Mouse (Mus musculus) layer of hippocampus, adult 8-10 months (tissue): ENCODE measurements around the gene Mamld1. TPM values are rescaled to one million over a fixed set of nuclear protein-coding genes. Genes with fewer than 3 reads are reported as not detected.
"Not testable (repeated sequence)": the region's sequence is repeated elsewhere in the genome, so short reads cannot be mapped to it uniquely, and the experiment has no call there.

ENCODE experiments used
- DNase-seq, 2 experiments: peaks; one replicate each; pipeline ENCODE4 v3.0.0; 2022; ENCODE audit warnings: low spot score in 2 of 2
- total RNA-seq, 4 experiments: library from RNA; stranded (reverse); gene quantifications; 2 replicates each; pipeline ENCODE4 v1.2.4; 2022

The Mamld1 gene
- total RNA-seq, result 10 to 100 TPM; 28.2 to 33.0 (median 31.4) TPM

DNA sequence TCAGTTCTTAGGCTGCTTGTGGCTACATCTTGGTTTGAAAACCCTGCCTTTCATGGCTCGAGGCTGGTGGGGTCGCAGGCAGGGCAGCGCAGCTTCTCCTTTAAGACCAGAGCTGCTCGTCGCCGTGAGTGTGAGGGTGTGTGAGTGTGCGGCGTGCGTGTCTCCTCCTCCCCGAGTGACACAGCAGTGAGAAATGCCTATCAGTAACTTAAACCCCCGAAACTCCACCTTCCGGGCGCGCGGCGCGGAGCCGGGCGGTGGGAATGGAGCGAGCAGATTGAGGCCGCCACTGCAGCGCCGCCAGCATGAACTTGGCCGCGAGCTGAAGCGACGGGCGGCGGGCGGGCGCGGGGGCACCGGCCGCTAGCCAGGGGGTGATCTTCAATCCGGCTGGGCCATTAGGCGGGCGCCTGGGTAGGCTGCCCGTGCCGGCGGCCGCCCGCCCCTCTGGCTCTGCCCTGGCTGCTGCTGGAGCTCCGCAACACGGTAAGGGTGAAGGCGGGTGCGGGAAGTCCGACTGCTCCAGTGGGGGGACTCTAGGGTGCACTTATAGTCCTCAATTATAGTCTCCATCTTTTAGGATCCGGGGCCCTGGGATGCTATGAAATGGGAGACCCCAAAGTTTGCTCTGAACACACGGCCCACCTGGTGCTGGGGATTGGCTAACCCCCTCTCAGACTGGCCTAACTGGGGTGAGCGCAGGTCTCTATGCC, at the start of gene Mamld1:
Gene Mamld1 (plus strand): TSS at position 393 of the 713 bp plus-strand sequence.
- peak; percentile 65 to 76 for DNase-seq

DNA sequence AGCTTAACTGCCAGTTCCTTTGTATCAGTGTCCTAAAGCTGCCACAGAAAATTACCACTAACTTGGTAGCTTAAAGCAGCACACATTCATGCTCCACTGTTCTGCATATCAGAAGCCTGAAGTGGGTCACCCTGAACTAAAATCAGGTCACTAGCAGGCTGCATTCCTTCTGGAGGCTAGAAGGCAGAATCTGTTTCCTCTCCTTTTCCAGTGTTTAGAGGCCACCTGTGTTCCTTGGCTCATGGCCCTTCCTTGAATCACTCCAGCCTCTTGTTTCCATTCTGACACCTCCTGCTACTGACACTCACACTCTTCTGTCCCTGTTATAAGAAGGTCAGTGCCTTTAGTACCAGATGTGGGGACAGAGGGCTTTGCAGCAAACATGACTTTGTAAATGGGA, 25.3 kb upstream of the Mamld1 start:
- DNase-seq, result no peak

DNA sequence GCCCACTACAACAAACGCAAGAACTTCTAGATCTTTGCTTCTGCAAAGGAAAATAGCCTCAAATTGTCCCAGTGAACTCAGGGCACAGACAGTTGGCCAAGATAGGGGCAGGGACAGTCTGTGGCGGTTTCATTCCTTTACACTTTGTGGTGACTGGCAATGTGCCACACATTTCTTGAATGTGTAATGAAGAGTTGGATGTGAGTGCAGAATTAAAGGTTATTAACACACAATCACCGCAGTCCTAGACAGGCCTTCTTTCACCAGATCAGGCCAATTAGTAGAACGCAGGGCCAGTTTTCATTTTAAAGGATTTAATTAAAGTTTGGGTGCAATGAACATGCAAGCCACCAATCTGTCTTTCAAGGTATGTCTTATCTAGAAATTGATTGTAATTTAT, 22.0 kb upstream of the Mamld1 start:
- DNase-seq, result no peak

DNA sequence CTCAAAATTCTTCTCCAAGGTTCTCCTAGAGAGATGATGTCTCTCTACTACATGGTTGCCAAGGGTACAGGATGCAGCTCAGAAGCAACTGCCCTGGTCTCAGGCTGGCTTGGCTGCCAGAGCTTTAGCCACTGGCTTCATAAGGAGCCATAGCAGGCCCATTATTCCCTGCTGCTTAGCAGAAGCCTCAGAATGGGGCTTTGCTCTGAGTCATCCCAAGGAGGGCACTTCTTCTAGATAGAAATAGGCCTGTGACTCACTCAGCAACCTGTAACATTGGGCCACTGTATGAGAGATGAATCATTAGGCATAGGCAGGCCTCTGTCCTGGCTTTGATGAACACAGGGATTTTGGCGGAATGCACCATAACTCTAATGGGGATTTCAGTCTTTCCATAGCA, 21.1 kb upstream of the Mamld1 start:
- not testable (repeated sequence) for DNase-seq

DNA sequence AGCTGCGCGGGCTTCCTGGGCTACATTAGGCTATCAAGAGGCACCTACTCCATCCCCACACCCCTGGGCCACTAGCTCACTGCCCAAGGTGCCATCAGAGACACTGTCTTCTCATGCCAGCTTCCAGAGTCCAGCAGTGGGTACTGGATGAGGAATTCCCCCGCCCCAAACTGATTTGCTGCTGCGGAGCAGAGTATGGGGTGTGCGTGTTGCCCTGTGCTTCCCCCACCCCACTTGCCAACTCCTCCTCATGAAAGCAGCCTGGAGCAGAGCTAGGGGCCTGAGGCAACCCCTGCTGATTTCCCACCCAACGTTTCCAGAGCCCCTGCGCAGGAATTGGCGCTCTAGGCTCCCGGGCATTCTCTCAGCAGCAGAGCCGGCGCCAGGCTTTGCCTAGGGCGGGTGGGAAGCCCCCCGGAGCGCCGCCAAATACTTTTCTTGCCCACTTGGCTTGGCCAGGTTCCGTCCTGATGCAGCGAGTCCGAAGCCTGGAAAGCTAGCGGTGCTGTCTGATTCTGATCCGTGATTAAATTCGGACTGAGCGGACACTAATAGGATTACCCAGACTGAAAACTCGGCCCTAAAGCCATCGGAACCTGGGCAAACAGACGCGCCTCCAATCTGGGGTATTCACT, 738 bp downstream of the Mamld1 start:
- DNase-seq, result peak in 1 of 2 experiments; percentile 15

DNA sequence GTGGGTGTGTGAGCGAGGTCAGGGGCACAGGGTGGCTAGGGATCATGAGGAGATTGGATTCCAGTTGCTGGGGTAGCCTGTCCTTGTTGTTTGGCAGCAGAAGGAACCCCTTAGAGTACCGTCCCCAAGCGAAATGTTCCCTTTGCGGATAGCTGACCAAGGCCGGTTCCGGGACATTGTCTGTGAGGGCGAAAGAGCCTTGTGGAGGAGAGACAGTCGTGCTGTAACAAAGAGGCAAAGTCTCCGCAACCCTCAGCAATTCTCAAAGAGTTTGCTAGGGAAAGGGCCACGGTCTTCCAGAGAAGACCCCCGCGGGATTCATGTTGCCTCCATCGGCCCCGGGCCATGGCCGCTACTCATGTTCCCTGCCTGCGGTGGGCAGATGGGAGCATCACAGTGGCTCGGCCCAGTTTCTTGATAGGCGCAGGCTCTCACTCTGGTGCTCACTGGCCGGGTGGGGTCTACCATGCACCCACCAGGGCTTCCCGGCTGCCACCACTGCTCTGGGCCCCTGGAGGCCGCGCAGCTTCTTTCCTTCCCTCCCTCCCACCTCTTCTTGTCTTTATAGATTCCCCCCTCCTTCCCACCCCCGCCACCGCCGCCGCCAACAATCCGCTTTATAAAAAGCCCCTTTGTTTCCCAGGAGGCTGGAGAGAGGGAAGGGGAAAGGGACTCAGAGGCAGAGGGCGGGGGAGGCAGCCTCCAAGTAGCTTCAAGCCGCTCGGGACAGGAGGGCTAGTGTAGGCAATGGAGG, 1.5 kb downstream of the Mamld1 start:
- DNase-seq, result peak in 1 of 2 experiments; percentile 14

DNA sequence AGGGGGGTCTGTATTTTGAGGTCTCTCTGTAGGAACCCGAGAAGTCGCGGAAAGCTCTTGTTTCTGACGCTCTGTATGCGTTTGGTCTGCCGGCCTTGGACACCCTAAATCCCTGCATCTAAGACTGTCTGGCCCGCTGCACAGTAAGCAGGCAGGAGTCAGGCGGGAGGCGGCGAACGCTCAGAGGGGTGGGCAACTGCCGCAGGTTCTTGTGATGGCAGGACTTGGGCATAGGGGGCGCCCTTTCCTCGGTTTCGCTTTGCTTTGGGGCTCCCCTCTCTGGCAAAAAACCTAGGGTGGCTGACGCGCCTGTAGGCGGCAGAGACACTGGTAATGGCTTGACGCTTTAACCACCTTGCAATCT, 2.0 kb downstream of the Mamld1 start:
- peak; percentile 63 to 78 for DNase-seq

DNA sequence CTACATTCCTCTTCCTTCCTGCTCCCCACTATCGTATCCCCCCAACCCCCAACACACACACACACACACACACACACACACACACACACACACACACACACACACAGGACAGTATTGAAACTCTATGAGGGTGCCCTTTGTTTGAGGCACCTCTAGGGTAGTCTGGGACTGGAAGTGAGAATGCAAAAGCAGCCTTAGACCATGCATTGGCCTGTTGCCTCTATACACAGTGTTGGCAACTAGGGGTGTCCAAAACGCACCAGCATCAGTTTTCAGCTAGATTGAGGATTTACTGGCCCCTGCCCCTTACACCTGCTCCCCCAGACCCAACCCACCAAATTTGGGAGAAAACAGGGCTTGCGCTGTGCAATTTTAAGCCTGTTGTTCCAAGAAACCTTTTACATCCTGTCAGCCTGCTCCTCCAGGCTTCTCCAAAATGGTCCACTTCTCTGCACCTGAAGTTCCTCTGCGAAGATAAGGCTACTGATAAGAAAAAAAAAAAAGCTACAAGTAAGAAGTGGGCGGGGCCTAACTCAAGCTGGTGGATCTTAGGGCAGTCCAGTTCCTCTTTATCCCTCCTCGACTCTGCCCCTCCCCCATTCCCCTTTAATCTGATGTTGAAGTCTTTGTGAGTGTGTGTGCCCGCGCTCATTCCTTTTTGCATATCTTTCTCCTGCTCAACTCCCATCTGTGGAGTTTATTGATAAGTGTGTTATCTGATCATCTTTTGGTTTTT, 2.6 kb downstream of the Mamld1 start:
- DNase-seq, result no peak

DNA sequence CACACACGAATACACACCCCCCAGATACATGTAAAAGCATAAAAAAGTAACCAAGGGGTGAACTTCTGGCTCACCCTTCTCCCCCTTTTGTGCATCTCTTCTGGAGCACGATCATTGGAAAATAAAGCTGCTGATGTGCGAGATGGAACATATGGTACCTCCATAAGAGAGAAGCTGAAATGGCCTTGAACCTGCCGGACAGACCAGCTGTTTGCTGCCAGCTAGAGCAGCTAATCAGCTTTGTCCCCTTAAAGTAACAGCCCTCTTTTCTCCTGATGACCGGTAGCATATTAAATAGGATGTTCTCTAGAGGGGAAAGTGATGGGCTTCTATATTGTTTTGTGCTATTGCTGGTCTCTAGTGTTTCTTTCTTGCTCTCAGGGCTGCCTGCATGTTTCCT, 3.2 kb downstream of the Mamld1 start:
- DNase-seq, result no peak

DNA sequence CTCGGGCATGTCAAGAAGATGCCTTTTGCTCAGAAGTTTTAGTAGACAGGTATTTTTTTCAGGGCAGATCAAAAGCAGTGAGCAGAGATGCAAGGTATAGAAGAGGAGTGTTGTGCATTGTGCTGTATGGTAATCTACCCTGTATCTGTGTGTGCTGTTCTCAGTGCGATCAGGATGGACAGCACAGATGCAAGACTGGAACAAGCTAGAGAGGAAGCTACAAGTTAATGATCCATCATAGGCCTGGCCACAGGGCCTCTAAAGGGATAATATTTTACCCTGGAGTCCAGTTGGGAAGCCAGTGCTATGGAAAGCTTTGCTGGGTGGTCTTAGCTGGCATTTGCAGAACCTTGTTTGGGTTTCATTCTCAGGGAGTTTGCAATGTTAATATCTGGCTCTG, 6.9 kb downstream of the Mamld1 start:
- DNase-seq, result no peak

DNA sequence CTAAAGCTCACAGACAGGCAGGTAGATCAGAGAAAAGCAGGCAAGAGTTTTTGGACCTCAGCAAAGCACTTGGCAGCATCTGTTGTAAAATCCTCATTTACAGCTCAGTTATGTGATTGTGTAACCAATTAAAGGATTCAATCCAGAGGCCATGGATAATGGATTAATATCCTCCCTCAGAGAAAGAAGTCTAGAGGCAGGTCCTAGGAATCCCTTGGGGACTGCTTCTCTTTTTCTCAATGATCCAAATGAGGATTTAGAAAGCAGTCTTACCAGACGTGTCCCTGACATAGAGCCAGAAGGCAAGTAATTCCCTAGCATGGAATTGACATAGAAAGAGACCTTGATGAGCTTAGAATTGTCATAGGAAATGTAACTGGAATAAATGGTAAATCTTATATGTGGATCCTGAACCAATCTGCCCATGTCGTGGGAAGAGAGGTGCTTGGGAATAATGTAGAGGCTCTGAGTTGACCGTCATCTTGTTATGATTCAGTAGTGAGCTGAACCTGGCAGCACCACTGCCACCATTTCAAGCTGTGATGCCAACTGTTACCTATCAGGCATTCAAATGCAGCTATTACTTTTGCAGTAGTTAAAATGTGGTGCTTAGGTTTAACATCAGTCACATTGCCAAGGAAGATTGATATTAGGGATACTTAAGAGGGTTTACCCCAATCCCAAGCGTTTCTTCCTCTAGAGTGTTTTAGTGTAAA, 35.2 kb downstream of the Mamld1 start:
- no peak for DNase-seq

DNA sequence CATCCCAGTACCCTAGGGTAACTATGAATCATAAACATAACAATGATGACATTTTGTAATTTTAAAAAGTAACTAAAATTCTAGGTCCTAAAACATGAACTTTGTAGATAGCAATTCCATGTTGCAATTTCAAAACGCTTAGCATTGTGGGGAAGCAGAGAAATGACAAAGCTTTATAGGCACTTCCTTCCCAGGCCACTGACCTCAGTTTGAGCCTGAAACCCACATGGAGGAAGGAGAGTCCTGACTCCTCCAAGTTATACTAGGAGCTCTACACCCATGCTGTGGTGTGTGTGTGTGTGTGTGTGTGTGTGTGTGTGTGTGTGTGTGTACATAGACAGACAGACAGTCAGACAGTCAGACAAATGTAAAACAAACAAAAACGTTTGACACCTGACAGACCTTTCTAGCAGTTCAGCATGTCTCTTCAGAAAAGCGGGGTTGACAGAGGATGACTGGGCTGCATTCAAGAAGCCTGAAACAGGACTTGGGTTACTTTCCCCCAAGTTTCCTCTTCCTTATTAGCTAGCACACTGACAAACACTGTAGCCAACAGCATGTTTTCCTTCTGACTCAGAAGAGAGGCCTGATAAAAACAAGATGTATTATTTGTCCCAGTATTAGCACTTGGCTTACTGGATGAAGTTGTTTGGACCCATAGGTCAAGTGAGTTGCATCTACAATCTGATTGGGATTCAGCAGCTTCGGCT, 37.5 kb downstream of the Mamld1 start:
- no peak for DNase-seq

DNA sequence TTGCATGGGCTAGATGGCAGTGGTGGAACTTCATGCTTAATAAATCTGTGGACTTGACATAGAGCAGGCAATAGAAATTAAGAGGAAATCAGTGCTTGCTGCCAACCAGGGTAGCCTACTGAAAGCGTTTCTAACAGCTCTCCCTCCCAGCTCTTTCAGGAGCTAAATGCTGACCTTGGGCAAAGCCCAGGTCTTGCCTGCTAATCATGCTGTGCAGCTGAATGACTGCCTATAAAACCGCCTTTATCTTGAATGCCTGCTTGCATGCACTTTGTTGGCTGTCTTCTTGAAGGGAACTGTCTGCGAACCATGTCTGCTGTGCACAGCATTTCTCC, 38.0 kb downstream of the Mamld1 start:
- DNase-seq, result no peak

DNA sequence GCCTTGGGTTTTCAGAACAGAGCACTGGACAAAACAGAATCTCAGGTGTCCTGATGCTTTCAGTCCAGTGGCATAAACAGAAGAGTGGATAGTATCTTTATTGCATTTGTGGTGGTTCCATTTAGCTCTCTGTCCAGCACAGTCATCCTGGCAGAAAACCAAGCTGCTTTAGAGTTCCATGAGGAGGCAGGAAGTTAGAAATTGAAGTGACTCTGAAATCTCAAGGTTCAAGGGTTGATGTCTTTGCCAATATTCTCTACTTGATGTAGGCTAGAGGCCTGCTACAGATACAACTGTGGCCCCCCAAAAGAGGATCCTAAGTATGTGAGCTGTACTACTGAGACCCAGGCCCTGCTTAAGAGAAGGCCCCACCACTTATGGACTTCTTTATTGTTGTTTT, 55.8 kb downstream of the Mamld1 start:
- DNase-seq, result no peak

DNA sequence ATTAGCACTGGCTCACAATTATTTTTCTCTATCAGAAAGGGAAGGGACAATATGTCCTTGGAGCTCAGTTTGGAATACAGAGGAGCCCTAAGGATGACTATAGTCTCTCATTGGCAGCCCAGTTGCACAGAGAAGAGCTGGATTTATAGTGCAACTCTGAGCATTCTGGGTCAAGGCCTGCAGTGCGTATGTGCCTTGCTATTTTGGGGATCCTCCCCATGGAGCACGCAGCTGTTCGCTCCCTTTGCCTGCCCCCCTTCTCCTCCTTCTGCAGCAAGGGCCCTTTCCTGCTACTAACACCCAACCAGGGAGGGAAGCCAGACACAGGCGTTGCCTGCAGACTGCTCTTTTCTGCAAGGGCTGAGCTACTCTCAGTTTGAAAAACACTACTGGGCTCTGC, 56.3 kb downstream of the Mamld1 start:
- DNase-seq, result peak; percentile 36 to 57

DNA sequence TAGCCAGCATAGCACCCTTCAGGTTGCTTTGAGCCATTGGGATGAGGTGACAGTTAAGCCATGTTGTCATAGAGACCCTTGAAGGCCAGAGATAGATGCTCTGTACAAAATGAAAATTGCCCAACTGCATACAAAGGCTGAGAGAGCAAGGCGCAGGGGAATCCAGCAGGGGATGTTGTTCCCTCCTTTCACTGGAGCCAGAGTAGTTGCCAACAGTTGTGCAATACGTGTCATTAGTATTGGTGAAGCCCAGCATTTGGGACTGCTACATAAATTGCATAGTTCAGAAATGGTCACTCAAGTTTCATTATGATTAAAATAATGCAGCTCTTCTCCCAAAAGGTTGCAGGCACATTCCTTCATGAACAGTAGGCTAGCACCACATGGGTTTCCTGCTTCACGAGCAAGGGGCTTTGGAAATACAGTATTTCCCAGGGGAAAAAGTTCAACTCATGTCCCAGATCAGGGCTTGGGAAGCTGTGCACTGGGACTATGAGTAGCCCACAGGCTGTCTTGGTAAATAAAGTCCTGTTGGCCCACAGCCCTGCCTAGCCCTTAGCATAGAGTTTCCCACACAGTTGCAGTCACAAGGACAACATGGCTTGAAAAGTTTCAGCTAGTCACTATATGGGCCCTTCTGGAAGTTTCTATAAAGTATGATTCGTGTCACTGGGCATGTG, 58.1 kb downstream of the Mamld1 start:
- no peak for DNase-seq

DNA sequence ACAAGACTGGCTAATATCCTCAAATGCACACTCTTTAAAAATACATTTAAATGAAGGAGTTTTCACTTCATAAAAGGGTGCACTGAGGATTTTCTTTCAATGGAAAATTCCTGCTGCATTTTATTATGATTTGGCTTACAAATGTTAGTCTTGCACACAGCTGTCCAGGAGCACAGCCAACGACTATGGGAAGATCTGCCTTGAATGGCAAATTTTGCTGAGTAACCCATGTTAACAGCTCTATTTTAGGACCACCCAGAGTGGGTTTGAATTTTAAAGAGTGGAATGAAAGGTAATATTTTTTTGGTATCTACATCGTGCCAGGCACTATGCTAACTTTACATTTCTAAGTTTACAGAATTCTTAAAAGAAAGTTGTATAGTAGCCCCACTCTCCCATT, 60.3 kb downstream of the Mamld1 start:
- DNase-seq, result no peak

DNA sequence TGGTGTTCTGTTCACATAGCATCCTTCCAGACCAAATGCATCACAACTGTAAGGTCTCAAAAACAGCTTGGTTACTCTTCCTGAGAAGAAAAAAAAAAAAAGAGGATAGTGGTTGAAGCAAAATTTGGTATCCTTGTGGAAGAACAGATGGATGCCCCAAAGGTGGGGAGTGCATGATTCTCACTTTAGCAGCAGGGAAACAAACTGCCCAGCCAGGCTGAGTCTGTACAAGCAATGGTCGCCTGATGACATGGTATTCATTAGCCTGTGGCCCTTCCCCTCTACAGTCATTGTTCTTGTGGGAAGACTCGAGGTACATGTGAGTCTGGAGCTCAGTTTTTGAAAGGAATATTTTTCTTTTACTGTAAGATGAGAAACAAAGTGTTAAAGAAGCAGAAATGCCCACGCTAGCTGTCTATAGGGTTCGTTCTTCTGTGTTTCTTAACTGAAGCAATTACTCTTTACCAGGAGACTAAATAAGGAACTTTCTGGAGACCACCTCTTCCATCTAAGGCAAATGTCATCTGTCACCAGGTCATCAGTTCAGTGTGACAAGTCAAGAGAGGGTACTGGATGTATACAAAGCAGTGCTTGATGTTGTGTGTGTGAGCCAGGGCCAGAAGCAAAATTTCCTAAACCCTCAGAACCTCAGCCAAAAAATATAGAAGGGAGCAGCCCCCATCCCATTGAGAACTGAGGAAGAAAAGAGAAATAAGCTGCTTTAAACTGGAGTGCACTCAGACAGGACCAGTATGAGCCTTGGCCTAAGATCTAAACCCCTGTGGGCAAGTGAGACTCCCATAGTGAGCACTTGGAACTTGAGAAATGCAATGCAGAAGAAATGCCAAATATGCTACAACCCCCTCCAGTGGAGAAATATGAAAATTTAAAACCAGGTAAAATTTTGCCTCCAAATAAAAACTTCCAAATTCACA, 72.6 kb downstream of the Mamld1 start:
- DNase-seq, result no peak

DNA sequence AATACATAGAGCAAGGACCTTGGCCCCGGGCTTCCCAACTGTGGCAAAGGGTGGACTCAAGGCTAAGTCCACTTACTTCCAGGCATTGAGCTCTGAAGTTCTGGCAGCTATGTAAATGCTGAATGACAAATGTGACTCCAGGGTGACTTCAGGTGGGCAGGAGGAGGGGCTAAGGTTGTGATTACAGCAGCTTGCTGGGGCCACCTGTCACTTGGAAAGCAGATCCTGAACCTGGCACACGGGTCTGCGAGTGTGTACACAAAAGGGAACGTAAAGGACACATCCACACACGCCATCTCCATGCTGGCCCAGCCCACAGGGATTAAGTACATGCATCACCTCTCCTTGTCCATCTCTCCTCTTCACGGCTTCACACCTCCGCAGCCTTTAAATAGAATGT, 75.0 kb downstream of the Mamld1 start:
- no peak for DNase-seq
